Mouse (Mus musculus) CH12.LX (cell line): Measurements from ENCODE around the gene Gm20388.

Source experiments
- BHLHE40 ChIP-seq: IDR thresholded peaks from 2 replicates; pipeline ENCODE4 v1.6.1; 2011; ENCODE audit warnings: mild to moderate bottlenecking, low read depth, low read length, improper control_type of control experiment
- CHD1 ChIP-seq: IDR thresholded peaks from 2 replicates; pipeline ENCODE4 v1.6.1; 2012; ENCODE audit warnings: low read depth, low read length, improper control_type of control experiment, inconsistent platforms
- CTCF ChIP-seq, 2 experiments: IDR thresholded peaks in 1 of 2; conservative IDR thresholded peaks in 1 of 2; 2 replicates each; pipeline ENCODE4 v1.5.1; 2011 to 2012; ENCODE audit warnings: low read depth in 2 of 2, low read length in 2 of 2, improper control_type of control experiment in 1 of 2, inconsistent platforms in 1 of 2, mild to moderate bottlenecking in 1 of 2, moderate library complexity in 1 of 2
- EP300 ChIP-seq: IDR thresholded peaks from 2 replicates; pipeline ENCODE4 v1.6.1; 2011; ENCODE audit warnings: low read length, improper control_type of control experiment
- ETS1 ChIP-seq: conservative IDR thresholded peaks from 2 replicates; pipeline ENCODE4 v1.6.1; 2012; ENCODE audit warnings: low read depth, mild to moderate bottlenecking, inconsistent platforms, low read length, improper control_type of control experiment, moderate library complexity
- MYC ChIP-seq: IDR thresholded peaks from 2 replicates; pipeline ENCODE4 v1.6.1; 2011; ENCODE audit warnings: low read depth, mild to moderate bottlenecking, improper control_type of control experiment, low read length
- POLR2A ChIP-seq: IDR thresholded peaks from 2 replicates; pipeline ENCODE4 v1.6.1; 2011; ENCODE audit warnings: low read depth, mild to moderate bottlenecking, improper control_type of control experiment, low read length
- RAD21 ChIP-seq: IDR thresholded peaks from 2 replicates; pipeline ENCODE4 v1.6.1; 2011; ENCODE audit warnings: low read depth, mild to moderate bottlenecking, low read length, improper control_type of control experiment, moderate library complexity
- UBTF ChIP-seq: IDR thresholded peaks from 2 replicates; pipeline ENCODE4 v1.6.1; 2012; ENCODE audit warnings: low read depth, mild to moderate bottlenecking, inconsistent platforms, low read length, improper control_type of control experiment, moderate library complexity

- TF ChIP-seq CTCF (conservative IDR thresholded peaks at IDR 0.05 in 1 of 2, IDR thresholded peaks at IDR 0.05 in 1 of 2; ENCODE audit: low read depth in 2 of 2, low read length in 2 of 2) (no peak), EP300 (no peak), POLR2A (no peak), ETS1 (no peak), MYC (no peak), CHD1 (no peak), RAD21 (no peak), UBTF (no peak), BHLHE40 (no peak)
These were observed 2618.5 kb downstream of the Gm20388 start for GRCm38 (mm10) chr8:122529159-122529558.
